Mouse (Mus musculus): ENCODE data around the gene Arid1b.

GRCm38 (mm10) chr17:5330644-5331043 is 336.5 kb downstream of the Arid1b start:
- TF ChIP-seq CTCF (IDR thresholded peaks at IDR 0.05; ENCODE audit: low read depth, low read length) = no peak
- no peak for TF ChIP-seq TAL1 (conservative IDR thresholded peaks at IDR 0.05; ENCODE audit: low read depth, low read length)
- TF ChIP-seq POLR2AphosphoS5 (IDR thresholded peaks at IDR 0.05; ENCODE audit: insufficient replicate concordance, low read depth, low read length) = no peak
- no peak for TF ChIP-seq GATA1 (IDR thresholded peaks at IDR 0.05; ENCODE audit: borderline replicate concordance, low read length)
